Mouse (Mus musculus) ES-E14 (cell line): ENCODE measurements around the gene Cdh13.

Experiments
- CHD2 ChIP-seq: IDR thresholded peaks from 2 replicates; pipeline ENCODE4 v1.6.1; 2014; ENCODE audit warnings: mild to moderate bottlenecking, low read depth, low read length, inconsistent platforms
- HCFC1 ChIP-seq: IDR thresholded peaks from 2 replicates; pipeline ENCODE4 v1.6.1; 2012; ENCODE audit warnings: low read length, inconsistent platforms, borderline replicate concordance; ENCODE audit not compliant: insufficient read depth

DNA sequence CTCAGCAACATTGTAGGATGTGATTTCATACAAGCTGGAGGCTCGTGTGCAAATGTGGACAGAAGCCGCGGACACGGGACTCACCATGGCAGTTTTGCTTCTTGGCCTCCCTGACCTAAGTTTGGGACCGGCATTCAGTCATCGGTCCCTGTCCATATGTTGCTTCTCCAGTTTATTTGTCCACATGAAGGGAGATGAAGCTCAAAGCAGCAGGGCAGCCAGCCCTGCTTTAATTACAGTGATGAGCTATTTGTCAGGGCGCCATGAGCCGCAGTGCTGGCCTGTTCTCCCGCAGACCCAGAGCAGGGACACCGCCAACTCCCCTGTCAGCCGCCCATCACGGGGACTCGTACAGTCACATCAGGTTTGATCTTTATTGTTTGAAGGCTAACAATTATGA lies 502.1 kb downstream of the Cdh13 start:
- TF ChIP-seq CHD2 (no peak), HCFC1 (no peak)
